Mouse (Mus musculus): ENCODE measurements at regions not wholly inside any gene's neighbourhood (a gene's known extent, or its start where the extent isn't known, plus 50 kb on each side); places are given as distances from the start of the nearest gene placed in this dataset.

DNA sequence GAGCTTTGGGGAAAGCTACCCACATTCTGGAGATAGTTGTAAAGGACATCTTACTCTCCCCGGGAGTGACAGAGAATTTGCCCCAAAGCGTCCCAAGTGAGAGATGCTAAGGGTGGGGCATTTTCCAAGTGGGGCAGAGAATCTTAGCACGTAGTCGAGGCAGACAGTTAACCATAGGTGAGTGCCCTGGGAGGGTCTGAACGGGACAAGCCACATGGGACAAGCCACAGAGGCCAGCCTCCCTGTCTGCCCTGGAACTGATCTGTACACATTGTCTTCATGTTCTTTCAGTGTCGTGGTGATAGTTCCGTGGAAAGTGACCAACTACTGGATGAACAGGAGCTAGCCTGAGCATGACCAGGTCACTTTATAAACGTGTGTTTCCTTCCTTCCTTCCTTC lies 116.6 kb downstream of the Sec23ip start:
- no peak for TF ChIP-seq POLR2A (IDR thresholded peaks at IDR 0.05; ENCODE audit: insufficient read depth, low read length)
- TF ChIP-seq EP300 (IDR thresholded peaks at IDR 0.05; ENCODE audit: insufficient read depth, low read depth, low read length): no peak
